Mouse (Mus musculus) megakaryocyte, embryonic 14.5 days (primary cell): ENCODE results near the gene Hpse2.

ENCODE experiments used
- FLI1 ChIP-seq: IDR thresholded peaks from 2 replicates; pipeline ENCODE4 v1.6.1; 2012; ENCODE audit warnings: low read length, inconsistent platforms, mixed read lengths
- GATA1 ChIP-seq: IDR thresholded peaks from 3 replicates; pipeline ENCODE4 v1.6.1; 2012; ENCODE audit warnings: mixed read lengths, low read length, inconsistent platforms, borderline replicate concordance

GRCm38 (mm10) chr19:42746702-42747101 is 641.5 kb downstream of the Hpse2 start:
- TF ChIP-seq GATA1 = no peak
- TF ChIP-seq FLI1 = no peak
